Mouse (Mus musculus) left cerebral cortex, postnatal 14 days (tissue): ENCODE data around the gene Pecam1. TPM values are rescaled to one million over a fixed set of nuclear protein-coding genes. Genes with fewer than 3 reads are reported as not detected.
A peak's percentile ranks its signal among the peaks of the same experiment; 100 is the strongest.
"Not testable (repeated sequence)": the region's sequence is repeated elsewhere in the genome, so short reads cannot be mapped to it uniquely, and the experiment has no call there.

Experiments used
- DNase-seq, 2 experiments: peaks; one replicate each; pipeline ENCODE4 v3.0.0; 2021 to 2022; ENCODE audit warnings: low spot score in 2 of 2, mixed read lengths in 1 of 2
- intact Hi-C: fragments of 180-260 bp; cut with DNase I; formaldehyde crosslinking; loops from one replicate; pipeline ENCODE4 v1.15.1; 2025
- total RNA-seq, 2 experiments: library from RNA; stranded (reverse); gene quantifications; 2 replicates each; pipeline ENCODE4 v1.2.3; 2021

Gene Pecam1
- total RNA-seq, 2 experiments from 2014 or later: 19.2 to 21.7 TPM

DNA sequence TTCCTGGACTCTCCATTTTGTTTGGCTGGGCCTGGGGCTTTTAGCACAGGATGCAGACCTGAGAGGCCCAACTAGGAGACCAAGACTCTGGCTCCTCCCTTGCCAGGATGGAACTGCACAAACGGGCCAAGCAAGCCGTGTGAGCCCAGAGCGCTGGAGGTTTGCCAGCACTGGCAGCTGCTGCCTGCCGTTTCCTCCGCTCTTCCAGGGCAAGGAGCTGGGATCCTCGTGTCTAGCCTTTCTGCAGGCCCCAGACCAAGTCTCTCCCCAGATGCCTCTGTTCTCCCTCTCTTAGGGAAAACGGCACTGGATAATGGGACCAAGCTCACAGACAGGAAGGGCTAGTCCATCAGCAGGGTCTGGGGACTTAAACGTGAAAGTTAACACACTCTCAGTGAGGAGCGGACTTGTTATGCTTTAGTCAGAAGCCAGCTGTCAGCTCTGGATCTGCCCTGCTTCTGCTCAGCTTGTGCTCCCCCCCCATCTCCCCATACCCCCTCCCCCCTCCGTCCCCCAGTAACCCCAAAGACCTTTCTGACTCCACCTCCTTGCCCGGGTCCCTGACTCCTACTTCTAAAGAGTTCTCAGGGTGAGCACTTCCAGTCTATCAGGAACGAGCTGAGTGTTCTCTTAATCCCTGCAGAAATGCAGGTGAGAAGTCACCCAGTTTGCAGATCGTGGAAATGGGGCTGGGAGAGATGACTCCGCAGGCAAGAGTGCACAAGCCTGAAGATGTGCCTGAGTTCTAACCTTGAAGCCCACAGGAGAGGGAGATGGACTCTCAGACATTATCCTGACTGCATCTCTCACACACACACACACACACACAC, 92.2 kb downstream of the Pecam1 start:
- peak; percentile 82 to 85 for DNase-seq
- intact Hi-C loops: no loop called here

- intact Hi-C loops, DNase-seq: not testable (repeated sequence)
Observed at GRCm38 (mm10) chr11:106656896-106657498, 93.4 kb downstream of the Pecam1 start.

- peak; percentile 43 to 70 for DNase-seq
- intact Hi-C loops: loop anchor here (1.0 kb wide), 1 partner anchor 94 kb away; no protein-coding TSS in a partner anchor
Observed at GRCm38 (mm10) chr11:106648347-106648746, 102.1 kb downstream of the Pecam1 start.

DNA sequence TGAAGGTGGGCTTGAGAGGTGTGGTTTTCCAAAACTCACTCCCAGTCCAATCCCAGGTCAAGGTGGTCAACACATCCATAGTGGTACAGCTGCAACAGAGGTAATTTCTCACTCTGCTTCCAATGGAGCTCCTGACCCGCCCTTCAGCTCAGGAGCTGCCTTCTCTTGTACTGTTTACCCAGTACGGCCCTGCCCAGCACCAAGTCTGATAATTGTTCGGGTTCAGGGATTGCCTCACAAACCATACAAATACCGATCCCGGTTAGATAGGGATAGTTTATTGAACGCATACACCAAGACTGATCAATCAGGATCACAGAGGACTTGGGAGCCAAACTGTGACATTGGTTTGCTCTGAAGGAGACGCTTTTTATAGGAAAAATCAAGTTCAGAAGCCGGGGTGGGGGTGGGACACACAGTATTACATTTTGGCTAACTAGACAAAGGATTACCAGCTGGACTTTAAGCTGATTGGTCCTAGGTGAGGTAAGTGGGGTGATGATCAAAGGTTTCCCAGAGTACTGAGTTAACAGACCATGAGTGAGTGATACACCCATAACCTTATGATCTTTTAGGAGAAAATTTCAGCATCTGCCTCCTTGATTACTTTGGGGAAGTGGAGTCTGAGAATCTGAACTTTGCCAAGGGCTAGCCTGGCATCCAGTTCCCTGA, 107.3 kb downstream of the Pecam1 start:
- intact Hi-C loops: no loop called here
- no peak for DNase-seq

DNA sequence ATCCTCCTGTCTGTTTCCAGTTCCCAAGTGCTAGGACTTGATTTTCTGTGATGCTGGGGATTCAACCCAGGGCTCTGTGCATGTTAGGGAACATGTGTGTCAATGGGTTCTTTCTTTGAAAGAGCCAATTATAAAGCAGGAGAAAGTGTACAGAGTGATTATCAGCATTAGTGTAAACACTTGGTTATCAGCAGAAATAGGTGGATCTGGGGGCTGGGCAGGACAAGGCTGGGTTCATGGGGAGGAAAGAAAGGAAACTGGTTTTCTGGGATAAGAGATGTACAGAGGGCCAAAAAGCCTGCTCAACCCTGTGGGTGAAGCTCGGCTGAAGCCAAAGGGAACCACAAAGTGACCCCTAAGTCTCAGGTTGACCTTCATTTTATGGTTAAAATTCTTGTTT, 108.8 kb downstream of the Pecam1 start:
- no peak for DNase-seq
- intact Hi-C loops: no loop called here

GRCm38 (mm10) chr11:106640059-106640458, 110.4 kb downstream of the Pecam1 start:
- intact Hi-C loops: no loop called here
- no peak for DNase-seq

GRCm38 (mm10) chr11:106639356-106639692, 111.1 kb downstream of the Pecam1 start:
- DNase-seq: no peak
- intact Hi-C loops: no loop called here

DNA sequence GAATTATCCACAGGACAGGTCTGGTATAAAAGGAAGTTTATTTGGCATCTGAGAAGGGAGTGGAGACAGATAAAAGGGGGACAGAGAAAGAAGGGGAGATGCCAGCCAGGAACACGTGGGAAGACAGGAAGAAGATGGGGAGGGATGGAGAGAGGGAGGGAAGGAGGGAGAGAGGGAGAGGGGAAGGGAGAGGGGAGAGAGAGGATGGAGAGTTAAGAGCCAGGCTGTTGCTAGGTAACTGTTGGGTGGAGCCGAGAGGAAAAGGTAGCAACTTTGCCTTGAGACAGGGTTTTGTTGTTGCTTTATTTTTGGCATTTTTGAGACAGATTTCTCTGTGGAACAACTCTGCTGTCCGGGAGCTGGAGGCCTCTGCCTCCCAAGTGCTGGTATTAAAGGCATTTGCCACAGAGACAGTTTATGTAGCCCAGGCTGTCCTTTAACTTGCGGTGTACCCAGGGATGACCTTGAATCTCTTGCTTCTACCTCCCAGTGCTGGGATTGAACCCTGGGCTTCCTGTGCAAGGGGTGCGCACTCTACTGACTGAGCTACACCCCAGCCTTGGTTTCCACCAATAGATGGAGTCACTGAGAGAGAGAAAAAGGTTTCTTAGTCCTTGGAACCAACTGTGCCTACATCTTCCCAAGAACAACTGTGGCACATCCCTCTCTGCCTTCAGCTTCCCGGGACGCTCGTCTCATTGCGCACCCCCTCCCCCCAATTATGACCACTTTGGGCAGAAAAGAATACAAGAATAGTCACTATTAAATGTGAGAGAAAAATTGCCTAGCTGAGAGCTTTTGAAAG, 111.7 kb downstream of the Pecam1 start:
- DNase-seq: no peak
- intact Hi-C loops: no loop called here

GRCm38 (mm10) chr11:106637754-106638153, 112.7 kb downstream of the Pecam1 start:
- no peak for DNase-seq
- intact Hi-C loops: no loop called here

DNA sequence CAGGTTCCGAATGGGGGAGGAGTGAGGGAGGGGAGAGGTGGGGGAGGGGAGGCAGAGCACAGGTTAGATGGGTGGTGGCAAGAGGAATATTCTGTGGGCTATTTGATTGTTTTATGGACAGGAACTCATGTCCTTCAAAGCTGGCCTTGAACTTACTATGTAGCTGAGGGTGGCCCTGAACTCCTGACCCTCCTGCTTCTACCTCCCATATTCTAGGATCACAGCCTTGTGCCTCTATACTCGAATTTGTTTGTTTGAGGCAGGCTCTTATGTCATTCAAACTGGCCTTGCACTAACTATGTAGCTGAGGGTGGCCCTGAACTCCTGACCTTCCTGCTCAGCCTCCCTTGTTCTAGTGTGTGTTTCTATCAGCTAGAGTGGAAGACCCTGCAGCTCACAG, 114.5 kb downstream of the Pecam1 start:
- DNase-seq: no peak
- intact Hi-C loops: no loop called here

GRCm38 (mm10) chr11:106634175-106634574, 116.3 kb downstream of the Pecam1 start:
- DNase-seq, intact Hi-C loops: not testable (repeated sequence)

GRCm38 (mm10) chr11:106633456-106633855, 117.0 kb downstream of the Pecam1 start:
- intact Hi-C loops: no loop called here
- DNase-seq: no peak

DNA sequence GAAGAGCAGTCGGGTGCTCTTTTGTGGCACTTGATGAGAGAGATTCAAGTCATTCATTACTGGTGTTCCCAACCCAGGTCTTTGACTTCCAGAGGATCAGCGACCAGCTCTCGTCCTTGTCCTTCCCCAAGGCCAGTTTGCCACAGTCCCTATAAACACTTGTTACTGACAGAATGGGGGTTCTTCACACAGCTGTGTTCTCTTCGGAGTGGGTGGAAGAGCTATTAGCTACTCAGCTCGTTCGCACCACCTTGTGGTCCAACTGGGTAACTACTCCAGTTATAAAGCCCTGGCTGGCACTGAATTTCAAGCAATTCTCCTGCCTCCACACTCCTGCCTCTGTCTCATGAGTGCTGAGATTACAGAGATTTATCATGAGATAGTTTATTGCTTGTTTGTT, 122.7 kb downstream of the Pecam1 start:
- peak; percentile 80 to 82 for DNase-seq
- intact Hi-C loops: loop anchor here (1.0 to 5.0 kb wide), 2 partner anchors 125 to 209 kb away; no protein-coding TSS in a partner anchor

GRCm38 (mm10) chr11:106625577-106625976, 124.9 kb downstream of the Pecam1 start:
- intact Hi-C loops: loop anchor here (5.0 kb wide), 1 partner anchor 123 kb away; no protein-coding TSS in a partner anchor

DNA sequence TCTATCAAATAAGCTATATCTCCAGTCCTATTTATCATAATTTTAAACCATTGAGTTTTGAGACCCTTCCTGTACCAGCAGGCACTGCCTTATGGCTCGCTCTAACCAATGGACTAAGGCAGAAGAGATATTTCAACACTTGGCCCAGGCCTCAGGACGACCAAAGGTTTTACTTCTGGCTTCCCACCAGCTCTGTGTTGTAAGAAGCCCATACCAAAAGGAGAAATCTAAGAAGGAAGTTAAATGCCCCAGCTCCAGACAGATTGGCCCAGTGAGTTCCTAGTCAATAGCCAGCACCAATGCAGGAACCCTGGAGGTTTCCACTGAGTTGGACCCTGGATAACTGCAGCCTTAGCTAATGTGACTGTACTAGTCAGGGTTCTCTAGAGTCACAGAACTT, 126.8 kb downstream of the Pecam1 start:
- intact Hi-C loops: no loop called here
- no peak for DNase-seq

More at GRCm38 (mm10) chr11:106625577-106625976, 124.9 kb downstream of the Pecam1 start:
- no peak for DNase-seq

DNA sequence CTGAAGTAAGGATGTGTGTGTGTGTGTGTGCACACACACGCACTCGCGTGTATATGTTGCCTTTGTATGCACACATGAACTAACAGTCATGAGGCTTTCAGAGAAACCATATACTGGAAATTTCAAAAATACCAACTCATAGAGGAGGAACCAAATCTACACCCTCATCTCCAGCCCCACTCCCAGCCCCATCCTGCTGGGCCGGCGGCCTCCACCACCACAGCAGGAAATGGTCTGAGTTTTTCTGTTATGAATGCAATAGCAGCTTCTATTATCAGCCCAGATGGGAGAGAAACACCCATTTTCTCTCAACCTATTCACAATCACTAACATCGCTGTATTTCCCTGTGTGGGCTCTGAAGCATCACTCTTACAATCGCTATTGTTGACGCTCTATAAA, 128.4 kb downstream of the Pecam1 start:
- no peak for DNase-seq
- intact Hi-C loops: no loop called here

DNA sequence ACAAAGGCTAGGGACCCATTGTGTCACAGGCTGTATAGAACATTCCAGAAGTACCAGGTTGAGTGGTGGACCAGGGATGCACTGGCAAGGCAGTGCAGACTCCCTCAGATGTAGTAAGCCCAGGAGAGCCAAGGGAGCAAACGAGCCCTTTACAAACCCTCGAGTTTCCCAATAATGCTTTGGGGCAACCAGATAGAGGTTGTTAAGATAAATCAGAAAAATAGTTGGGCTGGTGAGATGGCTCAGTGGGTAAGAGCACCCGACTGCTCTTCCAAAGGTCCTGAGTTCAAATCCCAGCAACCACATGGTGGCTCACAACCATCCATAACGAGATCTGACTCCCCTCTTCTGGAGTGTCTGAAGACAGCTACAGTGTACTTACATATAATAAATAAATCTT, 131.7 kb downstream of the Pecam1 start:
- intact Hi-C loops: loop anchor here (10.0 kb wide), 1 partner anchor 344 kb away; the partner anchor contains the start of genes Smarcd2 and Tcam1
- DNase-seq: not testable (repeated sequence)

DNA sequence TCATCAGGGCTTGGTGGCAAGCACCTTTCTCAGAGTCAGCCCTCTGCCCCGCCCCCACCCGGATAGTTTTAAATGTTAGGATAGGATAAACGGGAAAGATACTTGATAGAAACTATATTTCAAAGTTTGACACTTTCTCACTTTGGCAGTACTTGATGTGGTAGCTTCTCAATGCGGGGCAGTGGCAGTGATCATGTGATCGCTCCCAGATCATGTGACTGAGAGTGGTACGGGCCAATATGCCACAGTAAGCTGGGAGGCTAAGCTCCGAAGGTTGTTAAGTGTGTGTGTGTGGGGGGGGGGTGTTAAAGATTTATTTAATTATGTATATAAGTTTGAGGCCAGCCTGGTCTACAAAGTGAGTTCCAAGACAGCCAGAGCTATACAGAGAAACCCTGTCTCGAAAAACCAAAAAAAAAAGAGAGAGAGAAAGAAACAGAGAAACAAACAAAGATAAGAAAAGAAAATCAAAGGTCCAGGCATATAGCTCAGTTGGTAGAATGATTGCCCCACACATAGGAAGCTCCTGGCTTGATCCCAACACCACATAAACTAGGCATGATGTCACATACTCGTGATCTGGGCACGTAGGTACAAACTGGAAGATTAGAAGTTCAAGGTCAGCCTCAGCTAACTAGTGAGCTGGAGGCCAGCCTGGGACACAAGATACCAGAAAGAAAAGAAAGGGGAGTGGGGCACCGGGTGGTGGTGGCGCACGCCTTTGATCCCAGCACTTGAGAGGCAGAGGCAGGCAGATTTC, 132.4 kb downstream of the Pecam1 start:
- intact Hi-C loops: loop anchor here (10.0 kb wide), 1 partner anchor 343 kb away; the partner anchor contains the start of genes Smarcd2 and Tcam1

More for the DNA sequence above, 132.4 kb downstream of the Pecam1 start:
- DNase-seq: no peak
